Mouse (Mus musculus) liver, embryonic 14.5 days (tissue): ENCODE data around the gene Ifi203. TPM values are rescaled to one million over a fixed set of nuclear protein-coding genes. Genes with fewer than 3 reads are reported as not detected.
"Not testable (repeated sequence)": the region's sequence is repeated elsewhere in the genome, so short reads cannot be mapped to it uniquely, and the experiment has no call there.

Experiments
- ATAC-seq: fragments of 200-750 bp; cut with Nextera tagmentation; 2 replicates; pipeline ENCODE4 v1.8.0; 2017; ENCODE audit warnings: moderate number of reproducible peaks, mild to moderate bottlenecking, moderate library complexity; ENCODE audit not compliant: insufficient read depth
- DNase-seq, 3 experiments: peaks; one replicate each; pipeline ENCODE4 v3.0.0-alpha.2; 2012 to 2013; ENCODE audit warnings: low read depth in 3 of 3, low spot score in 3 of 3
- H3K27ac ChIP-seq: fragments of 300-500 bp; sonication (generic); 2 replicates; pipeline ENCODE4 v1.5.1; 2014; ENCODE audit warnings: moderate library complexity, mild to moderate bottlenecking, control low read depth, inconsistent platforms
- H3K27me3 ChIP-seq: fragments of 300-500 bp; sonication (generic); 2 replicates; pipeline ENCODE4 v1.6.1; 2014; ENCODE audit warnings: mild to moderate bottlenecking, low read length, moderate library complexity; ENCODE audit not compliant: control insufficient read depth, insufficient read depth
- H3K36me3 ChIP-seq: fragments of 300-500 bp; sonication (generic); replicated peaks from 2 replicates; pipeline ENCODE4 v1.6.1; 2014; ENCODE audit warnings: low read depth; ENCODE audit not compliant: control insufficient read depth, insufficient read depth
- H3K4me1 ChIP-seq, 2 experiments: fragments of 200-500 bp in 1 of 2; fragments of 300-500 bp in 1 of 2; sonication (generic) in 1 of 2; replicated peaks; 2 replicates each; pipeline ENCODE4 v1.6.1; 2012 to 2014; ENCODE audit warnings: antibody characterized with exemption in 1 of 2, inconsistent platforms in 1 of 2, low read length in 1 of 2; ENCODE audit not compliant: control insufficient read depth in 2 of 2, insufficient read depth in 2 of 2
- H3K4me2 ChIP-seq: fragments of 300-500 bp; sonication (generic); 2 replicates; pipeline ENCODE4 v1.6.1; 2014; ENCODE audit warnings: low read depth, mild to moderate bottlenecking, control low read depth, moderate library complexity
- H3K4me3 ChIP-seq, 2 experiments: fragments of 200-500 bp in 1 of 2; fragments of 300-500 bp in 1 of 2; sonication (generic) in 1 of 2; 2 replicates each; pipeline ENCODE4 v1.5.1; 2012 to 2014; ENCODE audit warnings: low read depth in 2 of 2, low read length in 2 of 2, mild to moderate bottlenecking in 2 of 2, control low read depth in 1 of 2, inconsistent platforms in 1 of 2, moderate library complexity in 1 of 2; ENCODE audit not compliant: insufficient read depth in 1 of 2
- H3K9ac ChIP-seq: fragments of 300-500 bp; sonication (generic); replicated peaks from 2 replicates; pipeline ENCODE4 v1.6.1; 2014; ENCODE audit warnings: mild to moderate bottlenecking, control low read depth, moderate library complexity
- H3K9me3 ChIP-seq: fragments of 300-500 bp; sonication (generic); 2 replicates; pipeline ENCODE4 v1.6.1; 2016; ENCODE audit warnings: low read length, mixed read lengths; ENCODE audit not compliant: control insufficient read depth
- CTCF ChIP-seq: IDR thresholded peaks from 2 replicates; pipeline ENCODE4 v1.5.1; 2016; ENCODE audit warnings: antibody characterized with exemption, low read depth, control low read depth
- EP300 ChIP-seq: IDR thresholded peaks from 2 replicates; pipeline ENCODE4 v1.6.1; 2016; ENCODE audit warnings: antibody characterized with exemption, low read depth
- WGBS: fragments of 180-500 bp; shearing (Covaris S2); extraction: QIAGEN DNeasy Blood & Tissue Kit; methylation state at CpG from one replicate; pipeline ENCODE4 v1.1.7; 2014; ENCODE audit not compliant: insufficient replicate concordance; 5-methylcytosine and 5-hydroxymethylcytosine counted together
- polyA plus RNA-seq, 2 experiments: library from polyadenylated mRNA; depleted of rRNA in 1 of 2; stranded (reverse) in 1 of 2; unstranded in 1 of 2; fragments of >200 nt; fragmentation: Nextera tagmentation in 1 of 2; extraction: Ambion mirVana in 1 of 2; gene quantifications; 2 replicates each; pipeline versions ENCODE4 v1.2.1 to v1.2.3; 2012 to 2014

The Ifi203 gene
- polyA plus RNA-seq, 2 experiments, result 1.4 to 2.9 TPM

DNA sequence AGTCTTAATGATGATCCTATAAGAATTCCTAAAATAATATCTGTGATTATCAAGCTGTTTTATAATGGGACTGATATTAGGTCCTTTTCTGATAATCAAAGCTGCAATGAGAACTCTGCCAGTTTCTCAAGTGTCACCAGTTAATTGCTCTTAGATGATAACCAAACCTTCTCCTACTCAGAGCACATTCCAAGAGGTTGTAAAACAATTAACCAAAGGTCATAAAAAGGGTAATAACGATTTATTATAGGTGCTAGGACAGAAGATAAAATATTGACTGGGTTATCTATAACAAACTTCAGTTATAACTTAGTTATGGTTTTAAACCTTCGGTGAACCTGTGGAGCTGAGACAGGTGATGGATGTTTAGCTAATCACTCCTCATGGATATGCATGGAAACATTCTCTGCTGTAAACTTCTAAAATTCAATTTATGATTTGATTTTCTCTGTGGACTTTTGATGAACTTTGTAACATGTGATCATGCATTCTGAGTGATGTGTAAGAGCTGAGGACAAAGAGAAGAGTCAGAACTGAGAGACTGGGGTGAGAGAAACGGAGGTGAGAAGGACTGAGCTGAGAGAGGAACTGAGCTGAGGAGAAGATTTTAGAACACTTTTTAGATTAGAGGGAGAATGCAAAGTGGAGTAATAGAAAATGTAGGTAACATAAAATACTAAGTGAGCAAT lies 13.5 kb upstream of the Ifi203 start:
- WGBS, result 51% methylated on average over 3 of the region's 3 CpGs
- not testable (repeated sequence) for H3K9me3 ChIP-seq, H3K9ac ChIP-seq, H3K4me2 ChIP-seq, H3K27ac ChIP-seq, DNase-seq, H3K4me1 ChIP-seq, H3K36me3 ChIP-seq, H3K4me3 ChIP-seq, H3K27me3 ChIP-seq, ATAC-seq

DNA sequence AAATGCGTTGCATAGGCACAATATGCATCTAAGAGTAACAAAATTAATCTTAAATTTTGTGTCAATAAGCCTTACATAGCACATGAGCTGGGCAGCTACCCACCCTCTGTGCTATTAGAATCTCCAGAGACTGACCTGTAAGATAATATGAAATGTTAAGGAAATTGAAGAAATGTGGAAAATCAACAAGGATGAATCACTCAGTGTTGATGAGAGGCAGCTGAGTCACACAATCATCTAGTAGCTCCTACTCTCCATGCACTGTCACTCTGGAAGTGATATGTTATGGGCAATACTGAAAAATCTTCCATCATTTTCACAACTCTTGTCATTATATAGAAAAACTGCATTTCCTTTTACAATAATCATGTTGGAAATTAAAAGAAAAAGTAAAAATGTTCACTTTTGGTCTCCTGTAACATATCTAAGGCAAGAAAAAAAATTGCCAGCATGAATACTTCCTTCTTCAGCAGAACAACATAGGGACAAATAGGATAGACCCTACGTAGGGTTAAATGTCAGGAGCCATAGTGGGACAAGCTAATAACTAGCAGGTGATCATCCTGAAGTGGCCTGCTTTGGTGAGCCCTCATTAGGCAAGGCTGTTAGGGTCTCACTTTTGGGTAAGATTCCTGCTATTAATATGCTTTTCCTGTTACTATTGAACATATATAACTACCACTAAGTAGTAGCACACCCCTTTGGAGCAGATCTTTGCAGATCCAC lies 12.8 kb upstream of the Ifi203 start:
- Histone ChIP-seq H3K4me2 (no peak overlapping the region), H3K27me3 (no peaks in the 10 kb centered on the region), H3K27ac (no peak overlapping the region), H3K9ac (no peak overlapping the region), H3K4me3 (no peak overlapping the region), H3K4me1 (no peaks in the 10 kb centered on the region), H3K9me3 (no peaks in the 10 kb centered on the region), H3K36me3 (no peaks in the 10 kb centered on the region)
- no peak for TF ChIP-seq EP300
- TF ChIP-seq CTCF, result no peak
- 54% methylated on average over 2 of the region's 2 CpGs for WGBS
- DNase-seq (no peak), ATAC-seq (no peak)

DNA sequence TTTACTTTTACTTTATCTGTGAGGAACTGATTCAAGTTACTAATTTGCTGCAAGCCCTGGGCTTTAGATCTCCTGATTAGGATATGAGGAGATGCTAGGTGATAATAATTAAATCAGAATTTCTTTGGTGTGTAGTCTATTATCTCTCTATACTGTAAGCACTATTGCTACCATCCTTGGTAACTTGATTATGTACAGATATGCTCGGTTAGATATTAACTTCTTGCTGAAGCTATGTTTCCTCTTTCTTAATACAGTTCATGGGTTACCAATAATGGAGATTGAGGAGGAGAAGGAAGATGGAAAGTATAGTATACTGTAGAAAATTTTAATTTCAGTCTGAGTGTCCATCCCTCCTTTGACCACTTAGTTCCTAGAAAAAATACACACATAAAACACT lies 11.1 kb upstream of the Ifi203 start:
- DNase-seq (no peak), ATAC-seq (no peak)
- no peaks in the 10 kb centered on the region for H3K9me3 ChIP-seq
- H3K27ac ChIP-seq, result no peak overlapping the region
- no peak overlapping the region for H3K9ac ChIP-seq
- H3K27me3 ChIP-seq, result no peaks in the 10 kb centered on the region
- WGBS, result 46% methylated on average over 1 of the region's 1 CpGs
- TF ChIP-seq EP300, result no peak
- TF ChIP-seq CTCF, result no peak
- no peaks in the 10 kb centered on the region for H3K36me3 ChIP-seq
- H3K4me1 ChIP-seq, result no peaks in the 10 kb centered on the region
- no peak overlapping the region for H3K4me3 ChIP-seq
- H3K4me2 ChIP-seq, result no peak overlapping the region

DNA sequence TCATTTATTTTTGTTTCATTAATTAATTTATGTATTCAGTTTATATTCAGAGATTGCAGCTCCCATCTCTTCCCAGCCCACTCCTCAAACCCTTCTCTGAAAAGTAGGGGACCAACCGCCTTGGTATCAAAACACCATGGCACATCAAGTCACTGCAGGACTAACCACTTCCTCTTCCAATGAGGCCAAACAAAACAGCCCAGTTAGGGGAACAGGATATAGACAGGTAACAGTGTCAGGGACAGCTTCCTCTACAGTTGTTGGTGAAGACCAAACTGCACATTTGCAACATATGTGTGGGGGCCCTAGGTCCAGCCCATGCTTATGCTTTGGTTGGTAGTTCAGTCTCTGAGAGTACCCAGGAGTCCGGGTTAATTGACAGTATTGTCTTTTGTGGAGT lies 6.6 kb upstream of the Ifi203 start:
- not testable (repeated sequence) for H3K4me1 ChIP-seq

DNA sequence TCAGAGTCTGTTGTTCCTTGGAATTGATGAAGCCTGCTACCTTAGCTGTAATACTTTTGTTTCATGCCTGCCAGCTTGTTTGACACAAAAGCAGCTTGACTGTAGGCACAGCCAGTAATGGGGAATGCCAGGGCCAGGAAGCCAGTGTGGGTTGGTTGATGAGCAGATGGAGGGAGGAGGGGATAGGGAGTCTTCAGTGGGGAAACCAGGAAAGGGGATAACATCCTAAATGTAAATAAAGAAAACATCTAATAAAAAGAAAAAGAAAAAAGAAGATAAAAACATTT lies 251 bp upstream of the Ifi203 start:
- not testable (repeated sequence) for DNase-seq, H3K27me3 ChIP-seq, H3K4me1 ChIP-seq, H3K27ac ChIP-seq, ATAC-seq, H3K9ac ChIP-seq, H3K9me3 ChIP-seq, H3K4me2 ChIP-seq, H3K4me3 ChIP-seq, H3K36me3 ChIP-seq

More for the DNA sequence above, 6.6 kb upstream of the Ifi203 start:
- ATAC-seq, H3K27ac ChIP-seq, H3K9me3 ChIP-seq, H3K4me3 ChIP-seq, H3K4me2 ChIP-seq, H3K27me3 ChIP-seq, DNase-seq, H3K9ac ChIP-seq, H3K36me3 ChIP-seq: not testable (repeated sequence)
- WGBS, result 20% methylated on average over 2 of the region's 2 CpGs

DNA sequence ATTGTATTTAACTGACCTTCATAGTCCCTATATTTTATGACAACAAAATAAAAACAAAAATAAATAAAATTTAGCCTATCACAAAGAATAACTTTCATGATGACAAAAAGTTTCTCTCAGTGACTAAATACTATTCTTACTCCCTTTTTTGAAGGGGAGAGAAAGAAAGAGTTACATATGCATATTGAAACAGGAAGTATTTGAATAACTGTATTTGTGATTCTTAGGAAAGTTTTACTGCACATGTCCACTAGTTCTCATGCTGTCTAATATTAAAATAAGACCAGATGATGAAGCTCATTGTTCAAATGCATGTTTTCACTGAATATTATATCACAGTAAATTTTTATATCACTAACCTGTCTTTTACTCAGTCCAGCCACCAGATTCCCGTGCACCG lies 950 bp downstream of the Ifi203 start:
- not testable (repeated sequence) for DNase-seq, H3K27ac ChIP-seq, ATAC-seq, H3K36me3 ChIP-seq, H3K27me3 ChIP-seq, H3K4me3 ChIP-seq, H3K4me1 ChIP-seq, H3K9me3 ChIP-seq, H3K4me2 ChIP-seq, H3K9ac ChIP-seq
- 77% methylated on average over 2 of the region's 2 CpGs for WGBS

DNA sequence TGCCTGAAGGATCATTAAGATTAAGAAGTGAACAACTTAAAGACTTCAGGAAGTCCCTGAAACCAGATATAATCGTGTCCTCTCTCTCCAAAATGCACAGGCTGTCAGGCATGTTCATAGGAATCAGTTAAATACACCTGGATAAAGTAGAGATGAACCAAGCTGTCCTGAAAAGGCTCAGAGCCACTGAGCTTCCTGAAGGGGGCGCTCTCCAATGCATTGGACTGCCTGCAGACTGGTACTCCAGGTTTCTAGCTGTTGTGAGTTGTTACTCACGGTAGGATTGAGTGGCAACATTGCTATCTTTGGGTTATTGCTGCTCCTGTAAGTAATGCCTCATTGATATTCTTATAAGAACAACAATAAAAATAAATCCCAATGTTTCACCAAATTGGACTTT lies 23.2 kb downstream of the Ifi203 start:
- not testable (repeated sequence) for H3K27me3 ChIP-seq, DNase-seq, H3K4me2 ChIP-seq, H3K4me3 ChIP-seq, H3K27ac ChIP-seq, H3K9me3 ChIP-seq, H3K4me1 ChIP-seq, H3K36me3 ChIP-seq, ATAC-seq, H3K9ac ChIP-seq
- WGBS, result 47% methylated on average over 2 of the region's 3 CpGs
